Mouse (Mus musculus) layer of hippocampus, adult 6 months (tissue): ENCODE measurements around the gene Rnf10. TPM values are rescaled to one million over a fixed set of nuclear protein-coding genes. Genes with fewer than 3 reads are reported as not detected.

Experiments
- long read RNA-seq, 2 experiments: library from polyadenylated mRNA; unstranded; transcript quantifications; one replicate each; pipeline ENCODE4 v2.0.0; 2019 to 2020
- polyA plus RNA-seq: library from polyadenylated mRNA; unstranded; fragments of <200 nt; fragmentation: Nextera tagmentation; gene quantifications from 2 replicates; pipeline ENCODE4 v1.2.3, GENCODE M21; 2021

The Rnf10 gene
- 49.6 and 52.5 TPM in 2 replicates for polyA plus RNA-seq
- long read RNA-seq, experiment 1, transcript Rnf10-202 (17 exons, 3,112 nt), result major isoform, 52 of 147 reads
- long read RNA-seq, experiment 1, partial matches to known transcripts, result 78 of 147 reads
- long read RNA-seq, experiment 1, other reads (novel, unspliced or antisense), result 7 of 147 reads
- long read RNA-seq, experiment 2, transcript Rnf10-203 (17 exons, 3,476 nt), result minor isoform, 65 of 1,131 reads
- long read RNA-seq, experiment 2, transcript Rnf10-202 (17 exons, 3,112 nt), result major isoform, 814 of 1,131 reads
- long read RNA-seq, experiment 2, transcript Rnf10-210 (1 exons, 2,276 nt), result minor isoform, 9 of 1,131 reads
- long read RNA-seq, experiment 2, transcript Rnf10-201 (17 exons, 3,106 nt), result minor isoform, 126 of 1,131 reads
- long read RNA-seq, experiment 2, partial matches to known transcripts, result 50 of 1,131 reads
- long read RNA-seq, experiment 2, other reads (novel, unspliced or antisense), result 66 of 1,131 reads

GRCm38 (mm10) chr5:115272812-115273548, at the start of gene Rnf10:
Gene Rnf10, minus strand, starts transcription at chr5:115272898.

GRCm38 (mm10) chr5:115300792-115301614, 28.3 kb upstream of the Rnf10 start, which contains the start of gene Dynll1:
Gene Dynll1, minus strand, starts transcription at chr5:115300999.

GRCm38 (mm10) chr5:115279226-115280049, 6.7 kb upstream of the Rnf10 start, which contains the start of gene Coq5:
Gene Coq5, plus strand, starts transcription at chr5:115279666.

GRCm38 (mm10) chr5:115235786-115236263, 36.9 kb downstream of the Rnf10 start, which contains the start of gene Pop5:
Gene Pop5, plus strand, starts transcription at chr5:115235836.

GRCm38 (mm10) chr5:115193669-115194625, 78.8 kb downstream of the Rnf10 start, which contains the start of gene Cabp1:
Gene Cabp1, minus strand, starts transcription at chr5:115194381.

Other genes with a start within 250 kb of the Rnf10 start
- gene Gm10401, start 174.6 kb downstream of the Rnf10 start, polyA plus RNA-seq, result 10.3 and 10.8 TPM in 2 replicates
- gene Acads, start 153.6 kb downstream of the Rnf10 start, polyA plus RNA-seq, result 4.2 and 4.3 TPM in 2 replicates
- gene Unc119b, start 137.9 kb downstream of the Rnf10 start, polyA plus RNA-seq, result 17.7 and 19.2 TPM in 2 replicates
- 20.8 and 25.1 TPM in 2 replicates for gene Mlec, start 114.7 kb downstream of the Rnf10 start, polyA plus RNA-seq
- 8.6 and 9.8 TPM in 2 replicates for gene Cabp1, start 78.5 kb downstream of the Rnf10 start, polyA plus RNA-seq
- gene Pop5, start 37.1 kb downstream of the Rnf10 start, polyA plus RNA-seq, result 325 and 335 TPM in 2 replicates
- 61.2 and 63.5 TPM in 2 replicates for gene Coq5, start 6.8 kb upstream of the Rnf10 start, polyA plus RNA-seq
- gene Dynll1, start 28.1 kb upstream of the Rnf10 start, polyA plus RNA-seq, result 357 and 367 TPM in 2 replicates
- 32.8 and 35.5 TPM in 2 replicates for gene Srsf9, start 54.3 kb upstream of the Rnf10 start, polyA plus RNA-seq
- gene Gatc, start 68.3 kb upstream of the Rnf10 start, polyA plus RNA-seq, result 19.3 and 21.7 TPM in 2 replicates
- 45.2 and 46.4 TPM in 2 replicates for gene Triap1, start 68.3 kb upstream of the Rnf10 start, polyA plus RNA-seq
- gene Cox6a1, start 76.1 kb upstream of the Rnf10 start, polyA plus RNA-seq, result 2,766 and 2,985 TPM in 2 replicates
- gene Msi1, start 156.7 kb upstream of the Rnf10 start, polyA plus RNA-seq, result 8.3 and 9.3 TPM in 2 replicates
- gene Pla2g1b, start 193.4 kb upstream of the Rnf10 start, polyA plus RNA-seq, result not detected in 2 replicates
- 5.8 and 6.6 TPM in 2 replicates for gene Sirt4, start 211.8 kb upstream of the Rnf10 start, polyA plus RNA-seq
- 9.6 and 14.3 TPM in 2 replicates for gene Pxn, start 233.8 kb upstream of the Rnf10 start, polyA plus RNA-seq